Mouse (Mus musculus) hindbrain, embryonic 10.5 days (tissue): ENCODE data around the gene Gm4450. TPM values are rescaled to one million over a fixed set of nuclear protein-coding genes. Genes with fewer than 3 reads are reported as not detected.
"Not testable (repeated sequence)": the region's sequence is repeated elsewhere in the genome, so short reads cannot be mapped to it uniquely, and the experiment has no call there.

Experiments used
- DNase-seq: peaks from one replicate; pipeline ENCODE4 v3.0.0-alpha.2; 2017; ENCODE audit warnings: low spot score
- H3K27ac ChIP-seq: fragments of 300-500 bp; sonication (generic); 2 replicates; pipeline ENCODE4 v1.5.1; 2016; ENCODE audit warnings: mild to moderate bottlenecking, moderate library complexity
- H3K27me3 ChIP-seq: fragments of 300-500 bp; sonication (generic); 2 replicates; pipeline ENCODE4 v1.6.1; 2016; ENCODE audit warnings: mild to moderate bottlenecking; ENCODE audit not compliant: poor library complexity, insufficient read depth, severe bottlenecking
- H3K36me3 ChIP-seq: fragments of 300-500 bp; sonication (generic); 2 replicates; pipeline ENCODE4 v1.6.1; 2016; ENCODE audit warnings: mild to moderate bottlenecking, moderate library complexity
- H3K4me1 ChIP-seq: fragments of 300-500 bp; sonication (generic); replicated peaks from 2 replicates; pipeline ENCODE4 v1.6.1; 2016; ENCODE audit warnings: mild to moderate bottlenecking
- H3K4me3 ChIP-seq: fragments of 300-500 bp; sonication (generic); 2 replicates; pipeline ENCODE4 v1.5.1; 2016; ENCODE audit warnings: mild to moderate bottlenecking, moderate library complexity
- H3K9me3 ChIP-seq: fragments of 300-500 bp; sonication (generic); 2 replicates; pipeline ENCODE4 v1.6.1; 2016; ENCODE audit warnings: mild to moderate bottlenecking, moderate library complexity
- whole genome bisulfite sequencing: fragments of 180-500 bp; shearing (Covaris S2); methylation state at CpG from one replicate; pipeline ENCODE4 v1.1.7; 2016; 5-methylcytosine and 5-hydroxymethylcytosine counted together
- polyA plus RNA-seq: library from polyadenylated mRNA; unstranded; fragments of >200 nt; fragmentation: Nextera tagmentation; extraction: Ambion mirVana; gene quantifications from 2 replicates; pipeline ENCODE4 v1.2.1, GENCODE M21; 2016

Gene Gm4450
- not detected in 2 replicates for polyA plus RNA-seq

DNA sequence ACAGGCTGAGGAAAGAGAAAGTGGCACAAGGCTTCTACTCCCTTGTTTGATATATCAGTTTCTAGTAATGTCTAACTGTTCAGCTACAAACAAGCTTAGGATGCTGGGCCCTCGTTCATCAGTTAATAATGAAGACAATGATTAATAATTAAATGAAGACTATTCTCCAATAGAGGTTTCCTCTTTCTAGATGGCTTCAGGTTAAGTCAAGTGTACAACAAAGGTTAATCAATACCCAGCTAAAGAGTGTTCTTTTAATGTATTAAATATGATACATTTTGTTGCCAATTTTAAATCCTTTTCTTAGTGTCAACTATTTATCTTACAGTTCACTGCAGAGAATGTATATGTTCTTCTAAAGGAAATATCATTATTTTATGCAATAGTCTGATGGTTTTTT is at the start of gene Gm4450:
Gm4450 (minus strand) TSS at position 101 of the 400 bp plus-strand sequence.
- not testable (repeated sequence) for H3K4me3 ChIP-seq, H3K27me3 ChIP-seq, H3K36me3 ChIP-seq, H3K27ac ChIP-seq, DNase-seq, H3K4me1 ChIP-seq, H3K9me3 ChIP-seq
- WGBS = 100% methylated on average over 1 of the region's 1 CpGs

GRCm38 (mm10) chr3:98497401-98497800 is 40.5 kb upstream of the Gm4450 start:
- not testable (repeated sequence) for H3K36me3 ChIP-seq, H3K27ac ChIP-seq, H3K4me3 ChIP-seq, H3K4me1 ChIP-seq, H3K9me3 ChIP-seq, H3K27me3 ChIP-seq, DNase-seq

- no CpG with 5 or more reads among the region's 2 CpGs for WGBS
- H3K4me1 ChIP-seq, H3K27ac ChIP-seq, H3K9me3 ChIP-seq, DNase-seq, H3K36me3 ChIP-seq, H3K27me3 ChIP-seq, H3K4me3 ChIP-seq: not testable (repeated sequence)
These were observed 39.8 kb upstream of the Gm4450 start for GRCm38 (mm10) chr3:98496762-98497161.

- H3K4me1 ChIP-seq, H3K36me3 ChIP-seq, H3K27ac ChIP-seq, H3K27me3 ChIP-seq, H3K4me3 ChIP-seq, H3K9me3 ChIP-seq, DNase-seq: not testable (repeated sequence)
These were observed 38.1 kb upstream of the Gm4450 start for GRCm38 (mm10) chr3:98495055-98495454.

- H3K9me3 ChIP-seq, H3K27ac ChIP-seq, H3K4me3 ChIP-seq, DNase-seq, H3K36me3 ChIP-seq, H3K4me1 ChIP-seq, H3K27me3 ChIP-seq: not testable (repeated sequence)
These were observed 37.3 kb upstream of the Gm4450 start for GRCm38 (mm10) chr3:98494184-98494583.

GRCm38 (mm10) chr3:98471499-98471898 is 14.6 kb upstream of the Gm4450 start:
- not testable (repeated sequence) for H3K4me3 ChIP-seq, H3K36me3 ChIP-seq, DNase-seq

GRCm38 (mm10) chr3:98471057-98471456 is 14.1 kb upstream of the Gm4450 start:
- H3K4me3 ChIP-seq, H3K4me1 ChIP-seq, H3K27ac ChIP-seq, H3K9me3 ChIP-seq, DNase-seq, H3K36me3 ChIP-seq, H3K27me3 ChIP-seq: not testable (repeated sequence)
- WGBS = no CpG with 5 or more reads among the region's 1 CpGs

More at GRCm38 (mm10) chr3:98471499-98471898, 14.6 kb upstream of the Gm4450 start:
- not testable (repeated sequence) for H3K27me3 ChIP-seq, H3K27ac ChIP-seq, H3K9me3 ChIP-seq, H3K4me1 ChIP-seq

- H3K27me3 ChIP-seq, H3K9me3 ChIP-seq, DNase-seq, H3K27ac ChIP-seq, H3K4me3 ChIP-seq, H3K4me1 ChIP-seq, H3K36me3 ChIP-seq: not testable (repeated sequence)
- no CpG with 5 or more reads among the region's 2 CpGs for WGBS
These were observed 12.4 kb upstream of the Gm4450 start for GRCm38 (mm10) chr3:98469323-98469722.

DNA sequence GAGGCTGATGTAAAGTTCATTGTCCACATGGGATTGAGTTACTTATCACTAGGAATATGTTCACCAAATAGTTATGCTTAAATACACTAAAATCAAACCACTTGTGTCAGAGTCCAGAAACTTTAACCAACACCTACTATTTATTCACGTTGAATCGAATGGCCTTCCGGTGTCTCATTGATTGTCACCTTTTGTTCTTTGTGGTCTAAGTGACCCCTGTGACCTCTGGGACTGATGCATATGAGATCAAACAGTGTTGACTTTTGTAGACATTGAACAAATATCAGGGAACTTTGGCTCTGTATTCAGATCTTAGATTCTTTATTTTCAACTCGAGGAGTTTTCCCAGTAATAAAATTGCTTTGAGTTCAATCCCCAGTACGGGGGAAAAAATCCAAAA is 3.1 kb downstream of the Gm4450 start:
- H3K4me1 ChIP-seq, DNase-seq, H3K27me3 ChIP-seq, H3K9me3 ChIP-seq, H3K27ac ChIP-seq, H3K4me3 ChIP-seq, H3K36me3 ChIP-seq: not testable (repeated sequence)
- 64% methylated on average over 5 of the region's 5 CpGs for whole genome bisulfite sequencing

GRCm38 (mm10) chr3:98443924-98444323 is 13.0 kb downstream of the Gm4450 start:
- not testable (repeated sequence) for H3K27me3 ChIP-seq, H3K4me1 ChIP-seq, DNase-seq, H3K36me3 ChIP-seq, H3K4me3 ChIP-seq, H3K9me3 ChIP-seq, H3K27ac ChIP-seq
- WGBS = 78% methylated on average over 1 of the region's 1 CpGs

DNA sequence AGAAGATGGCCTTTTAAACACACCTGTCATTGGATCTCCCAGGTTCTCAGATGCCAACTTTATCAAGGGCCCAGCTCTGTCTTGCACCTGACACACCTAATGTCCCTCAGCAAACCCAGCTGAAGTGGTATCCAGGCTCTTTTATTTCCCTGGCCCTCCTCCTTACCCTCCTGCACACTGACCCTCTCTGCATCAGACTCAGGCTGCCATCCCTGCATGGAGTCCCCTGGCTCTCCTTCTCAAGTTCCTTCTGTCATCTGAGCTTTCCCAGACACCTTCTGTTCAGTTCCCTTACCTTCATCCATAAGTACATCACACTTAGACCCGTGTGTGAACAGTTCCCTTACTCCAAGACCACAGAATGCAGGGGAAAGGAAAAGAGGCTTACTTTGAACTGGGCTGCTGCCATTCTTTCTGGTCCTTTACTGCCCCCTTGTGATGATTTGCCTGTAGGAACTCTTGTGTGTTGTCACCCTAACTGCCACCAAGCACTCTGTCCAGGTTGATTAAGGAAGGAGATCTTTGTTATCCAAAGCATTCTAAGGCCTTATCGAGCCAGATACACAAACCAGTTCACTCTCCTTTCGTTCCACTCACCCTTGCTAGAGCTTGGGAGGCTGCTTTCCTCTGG is 13.7 kb downstream of the Gm4450 start:
- not testable (repeated sequence) for H3K4me3 ChIP-seq, H3K9me3 ChIP-seq, H3K36me3 ChIP-seq, H3K27me3 ChIP-seq, DNase-seq, H3K27ac ChIP-seq, H3K4me1 ChIP-seq
- 14% methylated on average over 3 of the region's 3 CpGs for WGBS

GRCm38 (mm10) chr3:98442245-98442644 is 14.7 kb downstream of the Gm4450 start:
- not testable (repeated sequence) for H3K27ac ChIP-seq, H3K4me1 ChIP-seq, H3K4me3 ChIP-seq, DNase-seq, H3K36me3 ChIP-seq, H3K9me3 ChIP-seq, H3K27me3 ChIP-seq
- 34% methylated on average over 3 of the region's 3 CpGs for WGBS

DNA sequence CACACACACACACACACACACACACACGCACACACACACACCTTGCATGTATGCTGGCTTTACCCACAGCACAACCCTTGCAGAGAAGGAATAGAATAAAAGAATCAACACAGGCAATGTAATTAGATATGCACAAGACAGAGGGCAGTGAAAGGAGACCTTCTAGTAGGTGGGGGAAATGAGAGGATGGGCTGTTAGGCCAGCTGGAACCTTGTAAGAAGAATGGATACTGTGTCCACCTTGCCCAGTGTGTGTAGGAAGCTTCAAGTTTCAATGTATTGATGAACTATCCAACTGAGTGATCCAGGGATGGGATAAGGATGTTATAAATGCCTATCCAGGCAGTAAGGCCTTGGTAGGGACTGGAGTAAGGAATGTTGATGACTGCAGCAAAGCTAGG is 21.9 kb downstream of the Gm4450 start:
- Histone ChIP-seq H3K4me1 (peaks cover 6% of the 10 kb centered on the region; the same call in 1 of the 2 replicates), H3K36me3 (no peaks in the 10 kb centered on the region), H3K27me3 (0 out of 2 replicates have a peak, but pooled peaks cover under 1% of the 10 kb centered on the region), H3K27ac (no peak overlapping the region), H3K4me3 (no peak overlapping the region), H3K9me3 (0 out of 2 replicates have a peak, but pooled peaks cover 2% of the 10 kb centered on the region)
- WGBS = 68% methylated on average over 1 of the region's 1 CpGs
- no peak for DNase-seq
